Mouse (Mus musculus) liver, embryonic 14.5 days (tissue): ENCODE data around the gene Fuz.

Experiments
- CTCF ChIP-seq: IDR thresholded peaks from 2 replicates; pipeline ENCODE4 v1.5.1; 2016; ENCODE audit warnings: antibody characterized with exemption, low read depth, control low read depth
- EP300 ChIP-seq: IDR thresholded peaks from 2 replicates; pipeline ENCODE4 v1.6.1; 2016; ENCODE audit warnings: antibody characterized with exemption, low read depth

DNA sequence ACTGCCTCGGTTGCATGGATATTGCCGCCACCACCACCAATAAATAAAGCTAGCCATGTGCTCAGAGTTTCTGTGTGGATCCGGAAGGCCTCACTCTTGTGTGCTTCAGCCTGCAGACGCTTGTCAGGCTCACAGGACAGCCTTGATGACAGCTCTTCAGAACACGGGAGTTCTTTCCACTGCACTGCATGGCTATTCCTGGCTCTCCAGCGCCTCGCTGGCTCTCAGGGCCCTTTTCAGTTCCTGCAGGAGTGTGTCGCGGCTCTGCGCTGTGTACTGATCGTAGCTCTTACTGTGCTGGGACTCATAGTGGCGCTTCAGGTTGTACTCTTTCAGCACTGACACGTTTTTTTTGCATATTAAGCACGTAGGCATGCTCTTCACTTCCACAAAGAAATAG is 18.0 kb upstream of the Fuz start:
- TF ChIP-seq CTCF = no peak
- no peak for TF ChIP-seq EP300
